Mouse (Mus musculus) forebrain, embryonic 16.5 days (tissue): Measurements from ENCODE around the gene Med21. TPM values are rescaled to one million over a fixed set of nuclear protein-coding genes. Genes with fewer than 3 reads are reported as not detected.

Experiments used
- ATAC-seq: fragments of 200-750 bp; cut with Nextera tagmentation; 2 replicates; pipeline ENCODE4 v1.8.0; 2017; ENCODE audit warnings: mild to moderate bottlenecking, moderate library complexity
- H3K27ac ChIP-seq: fragments of 300-500 bp; sonication (generic); 2 replicates; pipeline ENCODE4 v1.5.1; 2014; ENCODE audit warnings: low read length, control low read depth
- H3K27me3 ChIP-seq: fragments of 300-500 bp; sonication (generic); replicated peaks from 2 replicates; pipeline ENCODE4 v1.6.1; 2014; ENCODE audit warnings: low read length; ENCODE audit not compliant: control insufficient read depth, insufficient read depth
- H3K36me3 ChIP-seq: fragments of 300-500 bp; sonication (generic); 2 replicates; pipeline ENCODE4 v1.6.1; 2014; ENCODE audit not compliant: control insufficient read depth, insufficient read depth
- H3K4me1 ChIP-seq: fragments of 300-500 bp; sonication (generic); replicated peaks from 2 replicates; pipeline ENCODE4 v1.6.1; 2014; ENCODE audit warnings: low read length; ENCODE audit not compliant: control insufficient read depth, insufficient read depth
- H3K4me2 ChIP-seq: fragments of 300-500 bp; sonication (generic); 2 replicates; pipeline ENCODE4 v1.6.1; 2014; ENCODE audit warnings: mild to moderate bottlenecking, low read length, control low read depth
- H3K4me3 ChIP-seq: fragments of 300-500 bp; sonication (generic); replicated peaks from 2 replicates; pipeline ENCODE4 v1.5.1; 2014; ENCODE audit warnings: mild to moderate bottlenecking, low read length, control low read depth
- H3K9ac ChIP-seq: fragments of 300-500 bp; sonication (generic); replicated peaks from 2 replicates; pipeline ENCODE4 v1.6.1; 2014; ENCODE audit warnings: low read depth, low read length, control low read depth
- H3K9me3 ChIP-seq: fragments of 300-500 bp; sonication (generic); 2 replicates; pipeline ENCODE4 v1.6.1; 2016; ENCODE audit warnings: low read length; ENCODE audit not compliant: control insufficient read depth
- WGBS: fragments of 180-500 bp; shearing (Covaris S2); extraction: QIAGEN DNeasy Blood & Tissue Kit; methylation state at CpG from one replicate; pipeline ENCODE4 v1.1.7; 2014; 5-methylcytosine and 5-hydroxymethylcytosine counted together
- polyA plus RNA-seq: library from polyadenylated mRNA; unstranded; fragments of >200 nt; fragmentation: Nextera tagmentation; extraction: Ambion mirVana; gene quantifications from 2 replicates; pipeline ENCODE4 v1.2.1, GENCODE M21; 2015

Med21 gene
- polyA plus RNA-seq, 1 experiment from 2014 or later = 111 TPM

- Histone ChIP-seq H3K27ac (no peak overlapping the region), H3K4me1 (peaks cover 10% of the 10 kb centered on the region), H3K4me2 (peak overlapping the region; percentile 60; the same call in 1 of the 2 replicates), H3K4me3 (no peak overlapping the region), H3K36me3 (no peaks in the 10 kb centered on the region), H3K9me3 (no peaks in the 10 kb centered on the region), H3K9ac (no peak overlapping the region), H3K27me3 (no peaks in the 10 kb centered on the region)
- 65% methylated on average over 4 of the region's 4 CpGs for WGBS
- no peak for ATAC-seq
Observed at GRCm38 (mm10) chr6:146634759-146635606, 7.4 kb upstream of the Med21 start.

- H3K4me2 ChIP-seq = no peak overlapping the region
- H3K9me3 ChIP-seq = no peaks in the 10 kb centered on the region
- no peaks in the 10 kb centered on the region for H3K27me3 ChIP-seq
- H3K4me3 ChIP-seq = no peak overlapping the region
- H3K9ac ChIP-seq = no peak overlapping the region
- ATAC-seq = no peak
- H3K27ac ChIP-seq = no peak overlapping the region
- H3K36me3 ChIP-seq = no peaks in the 10 kb centered on the region
- peaks cover 10% of the 10 kb centered on the region for H3K4me1 ChIP-seq
- 83% methylated on average over 5 of the region's 5 CpGs for WGBS
Observed at GRCm38 (mm10) chr6:146636482-146636881, 5.9 kb upstream of the Med21 start.

GRCm38 (mm10) chr6:146640068-146640965 lies 2.0 kb upstream of the Med21 start:
- no peaks in the 10 kb centered on the region for H3K9me3 ChIP-seq
- peaks cover 12% of the 10 kb centered on the region for H3K4me1 ChIP-seq
- no peaks in the 10 kb centered on the region for H3K36me3 ChIP-seq
- no peak for ATAC-seq
- WGBS = 89% methylated on average over 7 of the region's 7 CpGs
- H3K9ac ChIP-seq = no peak overlapping the region
- H3K4me3 ChIP-seq = no peak overlapping the region
- H3K27ac ChIP-seq = no peak overlapping the region
- no peak overlapping the region for H3K4me2 ChIP-seq
- no peaks in the 10 kb centered on the region for H3K27me3 ChIP-seq

GRCm38 (mm10) chr6:146640991-146641390 lies 1.4 kb upstream of the Med21 start:
- Histone ChIP-seq H3K27me3 (no peaks in the 10 kb centered on the region), H3K9ac (no peak overlapping the region), H3K4me1 (peaks cover 12% of the 10 kb centered on the region), H3K4me2 (no peak overlapping the region), H3K36me3 (no peaks in the 10 kb centered on the region), H3K4me3 (no peak overlapping the region), H3K9me3 (no peaks in the 10 kb centered on the region), H3K27ac (no peak overlapping the region)
- no peak for ATAC-seq
- WGBS = 91% methylated on average over 6 of the region's 6 CpGs

- Histone ChIP-seq H3K27me3 (no peaks in the 10 kb centered on the region), H3K9ac (peak overlapping the region; percentile 67), H3K4me3 (peak overlapping the region; percentile 94), H3K27ac (peak overlapping the region; percentile 70), H3K9me3 (no peaks in the 10 kb centered on the region), H3K4me2 (peak overlapping the region; percentile 66), H3K4me1 (peaks cover 12% of the 10 kb centered on the region), H3K36me3 (no peaks in the 10 kb centered on the region)
- no peak; the same call in none of the 2 replicates for ATAC-seq
- WGBS = 68% methylated on average over 11 of the region's 11 CpGs
Observed at GRCm38 (mm10) chr6:146641621-146642210, 631 bp upstream of the Med21 start.

- Histone ChIP-seq H3K4me3 (peak overlapping the region; percentile 94), H3K27ac (no peak overlapping the region), H3K36me3 (no peaks in the 10 kb centered on the region), H3K9ac (peak overlapping the region; percentile 84), H3K4me2 (peak overlapping the region; percentile 73), H3K9me3 (no peaks in the 10 kb centered on the region), H3K4me1 (peaks cover 12% of the 10 kb centered on the region), H3K27me3 (no peaks in the 10 kb centered on the region)
- WGBS = 45% methylated on average over 11 of the region's 11 CpGs
- ATAC-seq = no peak
Observed at GRCm38 (mm10) chr6:146643184-146643570, 830 bp downstream of the Med21 start.

- Histone ChIP-seq H3K4me3 (no peak overlapping the region), H3K9ac (no peak overlapping the region), H3K27ac (no peak overlapping the region), H3K4me1 (no peaks in the 10 kb centered on the region), H3K27me3 (no peaks in the 10 kb centered on the region), H3K4me2 (no peak overlapping the region), H3K36me3 (peaks cover 5% of the 10 kb centered on the region), H3K9me3 (no peaks in the 10 kb centered on the region)
- WGBS = 87% methylated on average over 2 of the region's 2 CpGs
- ATAC-seq = no peak
Observed at GRCm38 (mm10) chr6:146650013-146650412, 7.7 kb downstream of the Med21 start.

GRCm38 (mm10) chr6:146651431-146651830 lies 9.1 kb downstream of the Med21 start:
- Histone ChIP-seq H3K4me3 (no peak overlapping the region), H3K36me3 (peaks cover 5% of the 10 kb centered on the region), H3K9me3 (no peaks in the 10 kb centered on the region), H3K4me1 (no peaks in the 10 kb centered on the region), H3K27ac (no peak overlapping the region), H3K4me2 (no peak overlapping the region), H3K9ac (no peak overlapping the region), H3K27me3 (no peaks in the 10 kb centered on the region)
- ATAC-seq = no peak

- no peak overlapping the region for H3K4me2 ChIP-seq
- 63% methylated on average over 3 of the region's 3 CpGs for WGBS
- no peak overlapping the region for H3K27ac ChIP-seq
- peaks cover 5% of the 10 kb centered on the region for H3K36me3 ChIP-seq
- H3K9ac ChIP-seq = no peak overlapping the region
- no peaks in the 10 kb centered on the region for H3K4me1 ChIP-seq
- H3K4me3 ChIP-seq = no peak overlapping the region
- H3K9me3 ChIP-seq = no peaks in the 10 kb centered on the region
- ATAC-seq = no peak
- no peaks in the 10 kb centered on the region for H3K27me3 ChIP-seq
Observed at GRCm38 (mm10) chr6:146653197-146653596, 10.8 kb downstream of the Med21 start.
